Mouse (Mus musculus) cortical plate, adult 2 months (tissue): ENCODE data around the gene Ust.

Experiments
- CTCF ChIP-seq: fragments of 200-500 bp; IDR thresholded peaks from 2 replicates; pipeline ENCODE4 v1.5.1; 2011; ENCODE audit warnings: mild to moderate bottlenecking, control low read depth, low read length; ENCODE audit not compliant: insufficient read depth; ENCODE audit errors: extremely low read depth
- POLR2A ChIP-seq: fragments of 200-500 bp; IDR thresholded peaks from 2 replicates; pipeline ENCODE4 v1.6.1; 2011; ENCODE audit warnings: mild to moderate bottlenecking, low read length, control low read depth; ENCODE audit not compliant: insufficient read depth; ENCODE audit errors: extremely low read depth

- no peak for TF ChIP-seq POLR2A
- no peak for TF ChIP-seq CTCF
These were observed 318.8 kb downstream of the Ust start for GRCm38 (mm10) chr10:8199816-8200215.
